ENCODE assay signal across 15 mouse cellular contexts in the genomic region with DNA sequence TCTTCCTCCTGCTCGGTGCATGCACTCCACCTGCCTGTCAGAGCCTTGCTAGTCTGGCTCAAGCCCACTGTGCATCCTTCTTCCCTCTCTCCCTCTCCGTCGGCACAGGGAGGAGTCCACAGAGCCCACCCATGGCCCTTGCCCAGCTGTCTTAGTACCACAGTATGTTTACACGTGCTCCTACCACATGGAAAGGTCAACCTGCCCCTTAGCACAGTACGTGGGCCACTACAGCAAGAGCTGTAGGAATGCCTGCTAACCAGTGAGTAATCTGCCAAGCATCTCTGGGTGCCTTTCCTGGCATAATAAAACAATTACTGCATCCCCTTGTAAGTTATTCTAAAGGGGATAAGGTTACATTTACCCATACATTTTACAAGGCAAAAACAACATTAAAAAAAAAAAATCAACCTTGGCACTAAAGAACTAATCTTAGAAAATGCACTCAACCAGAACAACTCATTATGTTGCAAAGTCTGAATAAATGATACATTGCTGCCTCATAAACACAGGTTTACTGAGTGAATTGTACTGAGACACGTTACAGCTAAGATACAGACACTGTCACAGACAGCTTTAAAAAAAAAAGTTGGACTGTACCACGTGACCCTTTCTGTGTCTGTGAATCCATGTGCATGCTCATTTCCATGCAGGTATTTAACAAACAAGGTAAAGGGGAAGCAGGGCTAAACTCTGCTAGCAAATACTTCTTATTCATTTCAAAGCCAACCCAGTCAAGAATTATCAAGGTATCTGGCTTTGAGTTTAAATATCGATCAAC. TPM values are rescaled to one million over a fixed set of nuclear protein-coding genes. Genes with fewer than 3 reads are reported as not detected.
"Had no signal": no experiment of that assay in that cellular context is flagged by ENCODE, and none has a peak within 500 bp of the region (broad histone marks: within the 10 kb centered on the region; RNA-seq: fewer than 3 reads in every experiment).

No protein-coding gene starts in this region.

- H3K9ac ChIP-seq: liver, embryonic 15.5 days; midbrain, embryonic 13.5 days; neural tube, embryonic 12.5 days had no signal

- H3K4me1 ChIP-seq: liver, embryonic 15.5 days had no signal

- H3K27ac ChIP-seq: liver, embryonic 15.5 days; midbrain, embryonic 13.5 days; neural tube, embryonic 12.5 days; stomach, postnatal 0 days had no signal

- H3K4me3 ChIP-seq: liver, embryonic 15.5 days; midbrain, embryonic 13.5 days; neural tube, embryonic 12.5 days had no signal

- H3K27me3 ChIP-seq: liver, embryonic 15.5 days; midbrain, embryonic 13.5 days; neural tube, embryonic 12.5 days had no signal

- DNase-seq: kidney, adult 8-10 months; kidney, postnatal 36 days; layer of hippocampus, adult 9-11 months; layer of hippocampus, postnatal 36 days; lung, adult 2 months; lung, postnatal 36 days; thymus, adult 18-20 months; thymus, postnatal 14 days had no signal

- H3K4me2 ChIP-seq: liver, embryonic 11.5 days; liver, embryonic 15.5 days; midbrain, embryonic 13.5 days; neural tube, embryonic 12.5 days had no signal

- ATAC-seq: lung, postnatal 0 days; midbrain, embryonic 13.5 days had no signal

- H3K9me3 ChIP-seq: liver, embryonic 15.5 days; midbrain, embryonic 13.5 days; neural tube, embryonic 12.5 days had no signal

RNA-seq across cellular contexts. Expression of gene Gm17304, which starts 19.7 kb away (rescaled TPM):
- polyA plus RNA-seq: limb, embryonic 14.5 days; liver, embryonic 11.5 days; liver, embryonic 15.5 days; lung, adult 2 months; lung, postnatal 0 days; midbrain, embryonic 13.5 days; neural tube, embryonic 12.5 days; stomach, postnatal 0 days had no signal
